Mouse (Mus musculus) C2C12 (cell line): ENCODE results near the gene Slc16a3. TPM values are rescaled to one million over a fixed set of nuclear protein-coding genes. Genes with fewer than 3 reads are reported as not detected.

Experiments used
- H3K27me3 ChIP-seq: one replicate; pipeline ENCODE4 v1.6.1; 2011; ENCODE audit not compliant: control insufficient read depth, insufficient read depth, insufficient read length
- H3K36me3 ChIP-seq: one replicate; pipeline ENCODE4 v1.6.1; 2011; ENCODE audit not compliant: control insufficient read depth, insufficient read depth
- H3K4me3 ChIP-seq: one replicate; pipeline ENCODE4 v1.5.1; 2011; ENCODE audit warnings: mild to moderate bottlenecking, control low read depth; ENCODE audit not compliant: poor library complexity, insufficient read depth, severe bottlenecking
- H3K79me2 ChIP-seq: one replicate; pipeline ENCODE4 v1.6.1; 2011; ENCODE audit not compliant: control insufficient read depth, insufficient read depth
- H3K79me3 ChIP-seq: one replicate; pipeline ENCODE4 v1.6.1; 2011; ENCODE audit warnings: low read depth, control low read depth
- H3ac ChIP-seq: one replicate; pipeline ENCODE3; 2011; ENCODE audit warnings: low read depth; ENCODE audit not compliant: control insufficient read depth, insufficient read length
- CEBPB ChIP-seq: IDR thresholded peaks from one replicate; pipeline ENCODE4 v1.6.1; 2011; ENCODE audit warnings: low read depth, mild to moderate bottlenecking, control low read depth, moderate library complexity
- CTCF ChIP-seq: IDR thresholded peaks from one replicate; pipeline ENCODE4 v1.5.1; 2011; ENCODE audit not compliant: control insufficient read depth, insufficient read depth, insufficient read length
- FOSL1 ChIP-seq: IDR thresholded peaks from one replicate; pipeline ENCODE4 v1.8.0; 2011; ENCODE audit warnings: mild to moderate bottlenecking, low read length; ENCODE audit not compliant: poor library complexity, insufficient read depth, severe bottlenecking
- MAX ChIP-seq: IDR thresholded peaks from one replicate; pipeline ENCODE4 v1.6.1; 2011; ENCODE audit warnings: mild to moderate bottlenecking, control low read depth
- MYOD1 ChIP-seq: IDR thresholded peaks from one replicate; pipeline ENCODE4 v1.6.1; 2011; ENCODE audit warnings: low read depth; ENCODE audit not compliant: control insufficient read depth, insufficient read length
- MYOG ChIP-seq: IDR thresholded peaks from one replicate; pipeline ENCODE4 v1.6.1; 2011; ENCODE audit not compliant: control insufficient read depth, insufficient read length; ENCODE audit errors: extremely low read depth
- USF1 ChIP-seq: IDR thresholded peaks from one replicate; pipeline ENCODE4 v1.6.1; 2011; ENCODE audit warnings: low read depth, mild to moderate bottlenecking, control low read depth, moderate library complexity
- polyA plus RNA-seq: library from polyadenylated mRNA; unstranded; fragments of >200 nt; fragmentation: generic; extraction: Trizol; gene quantifications from one replicate; pipeline ENCODE4 v1.2.1, GENCODE M21; 2012; ENCODE audit warnings: missing spikeins

Slc16a3 gene
- polyA plus RNA-seq, 1 experiment, result 0.89 TPM

- H3K27me3 ChIP-seq, result no peaks in the 10 kb centered on the region
- H3ac ChIP-seq, result no peak overlapping the region
- TF ChIP-seq USF1, result no peak
- no peak for TF ChIP-seq MYOD1
- TF ChIP-seq MYOG, result no peak
- no peak for TF ChIP-seq CTCF
- no peak for TF ChIP-seq FOSL1
- no peak for TF ChIP-seq CEBPB
- TF ChIP-seq MAX, result no peak
- no peaks in the 10 kb centered on the region for H3K36me3 ChIP-seq
- H3K79me2 ChIP-seq, result no peaks in the 10 kb centered on the region
- H3K79me3 ChIP-seq, result no peaks in the 10 kb centered on the region
- H3K4me3 ChIP-seq, result no peak overlapping the region
Observed at GRCm38 (mm10) chr11:120904561-120904960, 43.7 kb upstream of the Slc16a3 start.

GRCm38 (mm10) chr11:120905430-120905873 lies 42.8 kb upstream of the Slc16a3 start:
- H3K4me3 ChIP-seq, result no peak overlapping the region
- TF ChIP-seq CTCF, result peak; percentile 99
- TF ChIP-seq CEBPB, result no peak

DNA sequence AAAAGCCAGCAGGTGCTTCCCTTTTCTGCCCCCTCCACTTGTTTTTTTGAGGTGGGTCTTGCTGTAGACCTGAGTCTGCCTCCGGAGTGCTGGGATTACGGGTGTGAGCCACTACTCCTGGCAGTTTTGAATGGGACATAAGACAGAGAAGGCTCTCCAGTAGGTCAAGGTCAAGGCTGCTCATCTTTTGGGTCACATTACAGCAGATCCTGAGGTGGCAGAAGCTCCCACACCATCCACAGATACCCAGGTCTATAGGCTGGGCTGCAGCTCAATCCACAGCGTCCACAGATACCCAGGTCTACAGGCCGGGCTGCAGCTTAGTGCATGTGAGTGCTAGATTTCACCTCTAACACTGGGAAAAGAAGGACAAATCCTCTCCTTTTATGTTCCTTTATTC lies 34.5 kb upstream of the Slc16a3 start:
- no peak for TF ChIP-seq USF1

More at GRCm38 (mm10) chr11:120905430-120905873, 42.8 kb upstream of the Slc16a3 start:
- Histone ChIP-seq H3ac (no peak overlapping the region), H3K79me2 (no peaks in the 10 kb centered on the region), H3K36me3 (no peaks in the 10 kb centered on the region), H3K27me3 (no peaks in the 10 kb centered on the region), H3K79me3 (no peaks in the 10 kb centered on the region)

DNA sequence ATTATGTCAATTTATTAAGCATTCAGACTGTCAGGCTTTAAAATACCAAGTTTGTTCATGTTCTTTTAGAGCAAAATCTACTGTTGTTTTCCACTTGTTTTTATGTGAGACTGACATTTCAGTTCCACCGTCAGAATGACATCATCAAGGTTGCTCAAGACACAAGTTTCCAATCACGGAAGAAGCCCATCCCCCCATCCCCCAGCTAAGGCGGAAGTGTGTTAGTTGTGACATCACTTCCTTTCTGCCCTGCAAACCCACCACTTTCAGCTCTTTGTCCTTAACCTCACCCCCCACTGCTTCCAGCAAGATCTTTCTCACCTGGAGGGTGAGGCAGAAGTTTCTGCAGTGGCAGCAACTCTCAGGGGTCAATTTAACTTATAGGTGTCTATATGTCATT lies 31.8 kb upstream of the Slc16a3 start:
- no peaks in the 10 kb centered on the region for H3K79me3 ChIP-seq
- H3ac ChIP-seq, result no peak overlapping the region
- H3K36me3 ChIP-seq, result peaks cover 34% of the 10 kb centered on the region
- no peak for TF ChIP-seq MAX
- no peak for TF ChIP-seq USF1
- TF ChIP-seq CEBPB, result no peak
- no peak for TF ChIP-seq MYOD1
- TF ChIP-seq MYOG, result no peak
- no peak for TF ChIP-seq FOSL1
- H3K79me2 ChIP-seq, result no peaks in the 10 kb centered on the region
- no peaks in the 10 kb centered on the region for H3K27me3 ChIP-seq
- H3K4me3 ChIP-seq, result no peak overlapping the region

More for the DNA sequence above, 34.5 kb upstream of the Slc16a3 start:
- Histone ChIP-seq H3K27me3 (no peaks in the 10 kb centered on the region), H3ac (no peak overlapping the region), H3K36me3 (peaks cover 22% of the 10 kb centered on the region), H3K4me3 (no peak overlapping the region), H3K79me2 (no peaks in the 10 kb centered on the region), H3K79me3 (no peaks in the 10 kb centered on the region)

DNA sequence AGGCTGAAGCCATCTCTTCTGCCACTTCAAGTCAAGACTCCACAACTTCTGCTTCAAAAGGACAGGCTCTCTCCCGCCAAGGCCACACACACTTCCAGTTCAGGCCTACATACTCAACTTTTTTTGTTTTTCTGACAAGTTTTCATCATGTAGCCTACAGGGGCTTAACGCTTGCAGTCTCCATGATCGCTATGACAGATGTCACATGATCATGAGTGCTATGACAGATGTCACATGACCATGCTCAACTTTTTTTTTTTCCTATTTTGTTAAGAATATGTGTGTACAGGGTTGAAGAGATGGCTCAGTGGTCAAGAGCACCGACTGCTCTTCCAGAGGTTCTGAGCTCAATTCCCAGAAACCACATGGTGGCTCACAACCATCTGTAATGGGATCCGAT lies 30.5 kb upstream of the Slc16a3 start:
- H3K27me3 ChIP-seq, result no peaks in the 10 kb centered on the region
- H3K79me3 ChIP-seq, result no peaks in the 10 kb centered on the region
- H3ac ChIP-seq, result no peak overlapping the region
- H3K79me2 ChIP-seq, result no peaks in the 10 kb centered on the region
- peaks cover 34% of the 10 kb centered on the region for H3K36me3 ChIP-seq
- no peak overlapping the region for H3K4me3 ChIP-seq
- TF ChIP-seq MYOG, result no peak
- TF ChIP-seq USF1, result no peak
- TF ChIP-seq CTCF, result no peak
- no peak for TF ChIP-seq MAX
- TF ChIP-seq MYOD1, result no peak
- no peak for TF ChIP-seq CEBPB
- TF ChIP-seq FOSL1, result no peak

GRCm38 (mm10) chr11:120922528-120922927 lies 25.8 kb upstream of the Slc16a3 start:
- Histone ChIP-seq H3K4me3 (no peak overlapping the region), H3K27me3 (no peaks in the 10 kb centered on the region), H3K79me3 (no peaks in the 10 kb centered on the region), H3K36me3 (peaks cover 47% of the 10 kb centered on the region), H3K79me2 (no peaks in the 10 kb centered on the region), H3ac (no peak overlapping the region)
- TF ChIP-seq CTCF, result no peak
